Comparison of ENCODE assay signal across 8 mouse cellular contexts in genomic region chr9:66060308-66060647, GRCm38 (mm10). TPM values are rescaled to one million over a fixed set of nuclear protein-coding genes. Genes with fewer than 3 reads are reported as not detected.
A peak's percentile ranks its signal among the peaks of the same experiment; 100 is the strongest.
DNase-seq lines count a peak whose midpoint lies in the region; ATAC-seq and TF ChIP-seq lines count a peak whose summit lies in the region.

No protein-coding gene starts in this region.

- H3K4me2 ChIP-seq in embryonic facial prominence, embryonic 14.5 days (ENCODE audit: low read depth, low read length), result peak overlapping the region; percentile 77
- peak overlapping the region; percentile 63 for H3K4me2 ChIP-seq in neural tube, embryonic 15.5 days

- no peak for TF ChIP-seq CTCF in left cerebral cortex, adult 2 months (IDR thresholded peaks at IDR 0.05)

- peak overlapping the region; percentile 82 for H3K9ac ChIP-seq in embryonic facial prominence, embryonic 14.5 days (ENCODE audit: low read depth, low read length)
- peak overlapping the region; percentile 89 for H3K9ac ChIP-seq in neural tube, embryonic 15.5 days (replicated peaks)

- no peaks in the 10 kb centered on the region for H3K27me3 ChIP-seq in embryonic facial prominence, embryonic 14.5 days (replicated peaks; ENCODE audit: control insufficient read depth, insufficient read depth, low read length)
- no peaks in the 10 kb centered on the region for H3K27me3 ChIP-seq in limb, embryonic 10.5 days (ENCODE audit: low read depth, poor library complexity, severe bottlenecking)
- no peaks in the 10 kb centered on the region for H3K27me3 ChIP-seq in neural tube, embryonic 15.5 days (replicated peaks)

- H3K4me1 ChIP-seq in embryonic facial prominence, embryonic 14.5 days (ENCODE audit: control insufficient read depth, insufficient read depth, low read length), result peaks cover 12% of the 10 kb centered on the region
- peaks cover 22% of the 10 kb centered on the region for H3K4me1 ChIP-seq in limb, embryonic 10.5 days
- H3K4me1 ChIP-seq in neural tube, embryonic 15.5 days, result peaks cover 21% of the 10 kb centered on the region

- H3K27ac ChIP-seq in left cerebral cortex, adult 2 months, result peak overlapping the region; percentile 88
- H3K27ac ChIP-seq in embryonic facial prominence, embryonic 14.5 days (replicated peaks; ENCODE audit: low read depth, low read length), result peak overlapping the region; percentile 74
- H3K27ac ChIP-seq in limb, embryonic 10.5 days, result peak overlapping the region; percentile 95
- H3K27ac ChIP-seq in neural tube, embryonic 15.5 days (replicated peaks), result peak overlapping the region; percentile 87

- WGBS in embryonic facial prominence, embryonic 14.5 days, result 2% methylated on average over 12 of the region's 20 CpGs
- whole genome bisulfite sequencing in limb, embryonic 10.5 days, result under 1% methylated on average over 20 of the region's 20 CpGs
- WGBS in neural tube, embryonic 15.5 days, result under 1% methylated on average over 20 of the region's 20 CpGs

- peak overlapping the region; percentile 84 for H3K4me3 ChIP-seq in left cerebral cortex, adult 2 months
- H3K4me3 ChIP-seq in embryonic facial prominence, embryonic 14.5 days (ENCODE audit: low read depth, low read length), result peak overlapping the region; percentile 70
- H3K4me3 ChIP-seq in limb, embryonic 10.5 days, result peak overlapping the region; percentile 89
- H3K4me3 ChIP-seq in neural tube, embryonic 15.5 days (replicated peaks), result peak overlapping the region; percentile 72

- intact Hi-C loops in left cerebral cortex, adult 2 months (cut with DNase I), result loop anchor here (1.0 to 5.0 kb wide), 3 partner anchors 37 to 151 kb away; partner anchors contain the start of genes Csnk1g1 and Trip4
- intact Hi-C loops in left cerebral cortex, postnatal 14 days (cut with DNase I), result loop anchor here (10.0 kb wide), 1 partner anchor 65 kb away; the partner anchor contains the start of genes Ciao2a and Snx1

- peaks cover 31% of the 10 kb centered on the region for H3K36me3 ChIP-seq in embryonic facial prominence, embryonic 14.5 days (ENCODE audit: control insufficient read depth, insufficient read depth, low read length)
- peaks cover 36% of the 10 kb centered on the region for H3K36me3 ChIP-seq in limb, embryonic 10.5 days
- peaks cover 25% of the 10 kb centered on the region for H3K36me3 ChIP-seq in neural tube, embryonic 15.5 days

- DNase-seq in left cerebral cortex, adult 2 months (ENCODE audit: extremely low spot score in 1 of 2, low spot score in 2 of 2), result no peak
- no peak for DNase-seq in left cerebral cortex, postnatal 14 days (ENCODE audit: low spot score in 2 of 2)
- DNase-seq in embryonic facial prominence, embryonic 14.5 days (ENCODE audit: low spot score), result no peak
- DNase-seq in limb, embryonic 10.5 days (ENCODE audit: low spot score), result no peak
- DNase-seq in adrenal gland, postnatal 4 days (ENCODE audit: low spot score in 2 of 2), result no peak
- DNase-seq in frontal cortex, postnatal 14 days (ENCODE audit: low spot score in 2 of 2), result no peak
- DNase-seq in cerebellum, adult 8-10 months, result no peak

- ATAC-seq in embryonic facial prominence, embryonic 14.5 days (ENCODE audit: low read depth), result peak; percentile 56
- peak; percentile 87 for ATAC-seq in neural tube, embryonic 15.5 days (ENCODE audit: low FRiP score)

- H3K9me3 ChIP-seq in embryonic facial prominence, embryonic 14.5 days (ENCODE audit: control insufficient read depth, low read length), result no peaks in the 10 kb centered on the region
- no peaks in the 10 kb centered on the region for H3K9me3 ChIP-seq in limb, embryonic 10.5 days (replicated peaks)
- H3K9me3 ChIP-seq in neural tube, embryonic 15.5 days (replicated peaks), result no peaks in the 10 kb centered on the region

RNA-seq across cellular contexts. Expression of gene Ppib, which starts 0.3 kb away (rescaled TPM):
- total RNA-seq in left cerebral cortex, adult 2 months (2021), result 100 to 1,000 TPM; 161 to 170 TPM
- total RNA-seq in left cerebral cortex, postnatal 14 days (2021), result 100 to 1,000 TPM; 231 to 238 TPM
- polyA plus RNA-seq in embryonic facial prominence, embryonic 14.5 days (2014; fragmentation: Nextera tagmentation; extraction: Ambion mirVana), result 801 and 834 TPM in 2 replicates
- 501 and 523 TPM in 2 replicates for polyA plus RNA-seq in limb, embryonic 10.5 days (2016; fragmentation: Nextera tagmentation; extraction: Ambion mirVana)
- 371 and 378 TPM in 2 replicates for polyA plus RNA-seq in neural tube, embryonic 15.5 days (2015; fragmentation: Nextera tagmentation; extraction: Ambion mirVana)
- total RNA-seq in adrenal gland, postnatal 4 days (2021), result 100 to 1,000 TPM; 441 to 449 TPM

RNA-seq across cellular contexts. Expression of gene Snx22, which starts 9.2 kb away (rescaled TPM):
- total RNA-seq in left cerebral cortex, adult 2 months (2021), result 1 to 10 TPM; 3.5 to 3.9 TPM
- 1 to 10 TPM; 3.3 to 4.4 TPM for total RNA-seq in left cerebral cortex, postnatal 14 days (2021)
- polyA plus RNA-seq in embryonic facial prominence, embryonic 14.5 days (2014; fragmentation: Nextera tagmentation; extraction: Ambion mirVana), result 3.4 and 4.1 TPM in 2 replicates
- 1.9 and 2.4 TPM in 2 replicates for polyA plus RNA-seq in limb, embryonic 10.5 days (2016; fragmentation: Nextera tagmentation; extraction: Ambion mirVana)
- polyA plus RNA-seq in neural tube, embryonic 15.5 days (2015; fragmentation: Nextera tagmentation; extraction: Ambion mirVana), result 10.7 and 12.1 TPM in 2 replicates
- total RNA-seq in adrenal gland, postnatal 4 days (2021), result 1 to 10 TPM; 1.3 to 2.9 TPM
